In the genomic region with DNA sequence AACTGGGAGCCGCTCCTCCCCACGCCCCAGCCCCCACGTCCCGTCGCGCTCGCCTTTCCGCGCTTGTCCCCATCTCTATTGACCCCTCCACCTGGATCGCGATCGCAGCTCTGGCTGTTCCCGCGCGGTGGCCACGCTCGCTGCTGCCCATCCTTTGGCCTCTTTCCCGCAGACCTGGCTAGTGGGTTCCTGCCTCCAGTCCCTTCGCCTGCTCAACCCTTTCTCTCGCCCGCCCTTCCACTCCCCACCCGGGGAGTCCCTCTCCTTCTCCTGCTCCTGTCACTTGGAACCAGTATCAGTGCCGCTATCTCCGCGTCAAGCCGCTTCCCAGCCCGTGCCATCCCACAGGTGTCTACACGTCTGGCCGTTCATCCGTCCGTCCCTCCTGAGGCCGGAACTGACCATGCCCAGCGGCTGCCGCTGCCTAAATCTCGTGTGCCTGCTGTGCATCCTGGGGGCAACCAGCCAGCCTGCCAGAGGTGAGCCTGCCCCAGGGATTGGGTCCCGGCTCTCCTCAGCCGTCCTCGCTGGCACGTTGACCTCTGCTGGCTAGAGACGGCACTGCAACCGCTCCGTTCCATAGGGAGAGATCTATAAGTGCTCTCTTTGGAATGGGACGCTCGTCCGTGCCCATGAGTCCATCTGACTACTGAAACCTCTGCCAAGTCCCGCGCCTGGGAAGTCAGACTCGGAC, we compare ENCODE assay signal across 8 mouse cellular contexts. TPM values are rescaled to one million over a fixed set of nuclear protein-coding genes. Genes with fewer than 3 reads are reported as not detected.
DNase-seq lines count a peak whose midpoint lies in the region; ATAC-seq lines count a peak whose summit lies in the region.

No protein-coding gene starts in this region.

- H3K9me3 ChIP-seq in heart, embryonic 14.5 days (ENCODE audit: control insufficient read depth, low read length): no peaks in the 10 kb centered on the region
- no peaks in the 10 kb centered on the region for H3K9me3 ChIP-seq in liver, embryonic 12.5 days (replicated peaks)
- H3K9me3 ChIP-seq in stomach, embryonic 14.5 days (ENCODE audit: control insufficient read depth, low read depth, low read length): no peaks in the 10 kb centered on the region

- H3K36me3 ChIP-seq in heart, embryonic 14.5 days (ENCODE audit: control insufficient read depth, insufficient read depth, low read length): no peaks in the 10 kb centered on the region
- no peaks in the 10 kb centered on the region for H3K36me3 ChIP-seq in liver, embryonic 12.5 days
- no peaks in the 10 kb centered on the region for H3K36me3 ChIP-seq in stomach, embryonic 14.5 days (ENCODE audit: control insufficient read depth, insufficient read depth, low read length)

- peak overlapping the region; percentile 61 for H3K9ac ChIP-seq in heart, embryonic 14.5 days (ENCODE audit: low read length)
- H3K9ac ChIP-seq in liver, embryonic 12.5 days: no peak overlapping the region
- H3K9ac ChIP-seq in stomach, embryonic 14.5 days (replicated peaks; ENCODE audit: low read depth, low read length): peak overlapping the region; percentile 40; the same call in 1 of the 2 replicates

- H3K4me3 ChIP-seq in heart, embryonic 14.5 days (ENCODE audit: control insufficient read depth in 1 of 2, insufficient read depth in 1 of 2, low read depth in 1 of 2, low read length in 2 of 2): peak overlapping the region; percentile 44 to 56
- H3K4me3 ChIP-seq in liver, embryonic 12.5 days: peak overlapping the region; percentile 52
- peak overlapping the region; percentile 63 for H3K4me3 ChIP-seq in stomach, embryonic 14.5 days (ENCODE audit: low read depth, low read length)

- WGBS in heart, embryonic 14.5 days: under 1% methylated on average over 48 of the region's 48 CpGs
- WGBS in liver, embryonic 12.5 days (ENCODE audit: insufficient replicate concordance): 2% methylated on average over 48 of the region's 48 CpGs
- under 1% methylated on average over 48 of the region's 48 CpGs for WGBS in stomach, embryonic 14.5 days

- DNase-seq in CD4-positive helper T cell, adult 2 months (ENCODE audit: low read depth, low spot score): peak; percentile 73
- peak; percentile 55 for DNase-seq in brain, embryonic 18.5 days (ENCODE audit: low read depth, low spot score)
- peak; percentile 92 for DNase-seq in kidney, postnatal 10 days
- DNase-seq in natural killer cell, adult 2 months (ENCODE audit: low spot score in 2 of 2): peak; percentile 46 to 64

- peak overlapping the region; percentile 98 for H3K4me2 ChIP-seq in heart, embryonic 14.5 days (ENCODE audit: low read length)
- H3K4me2 ChIP-seq in liver, embryonic 12.5 days: peak overlapping the region; percentile 80
- peak overlapping the region; percentile 100 for H3K4me2 ChIP-seq in stomach, embryonic 14.5 days (replicated peaks; ENCODE audit: low read depth, low read length)

- peak; percentile 75 for ATAC-seq in erythroid progenitor cell, adult 5-6 weeks (replicated peaks; ENCODE audit: low FRiP score, poor library complexity, severe bottlenecking)
- peak; percentile 72; the same call in 1 of the 2 replicates for ATAC-seq in heart, embryonic 14.5 days (ENCODE audit: insufficient number of reproducible peaks, insufficient read depth, low FRiP score, low read depth)
- ATAC-seq in liver, embryonic 12.5 days: peak; percentile 55; the same call in 1 of the 2 replicates
- peak; percentile 79 for ATAC-seq in stomach, embryonic 14.5 days (ENCODE audit: insufficient number of reproducible peaks, insufficient read depth, low FRiP score, low read depth)

- peaks cover 8 to 9% of the 10 kb centered on the region in 2 experiments; a peak in 3 of 4 replicates for H3K4me1 ChIP-seq in heart, embryonic 14.5 days (ENCODE audit: control insufficient read depth in 2 of 2, insufficient read depth in 2 of 2, low read length in 2 of 2)
- peaks cover 19% of the 10 kb centered on the region for H3K4me1 ChIP-seq in liver, embryonic 12.5 days
- peaks cover 5% of the 10 kb centered on the region; the same call in 1 of the 2 replicates for H3K4me1 ChIP-seq in stomach, embryonic 14.5 days (ENCODE audit: control insufficient read depth, insufficient read depth, low read length)

- H3K27me3 ChIP-seq in heart, embryonic 14.5 days (ENCODE audit: control insufficient read depth, insufficient read depth, low read length): peaks cover 56% of the 10 kb centered on the region
- peaks cover 74% of the 10 kb centered on the region for H3K27me3 ChIP-seq in liver, embryonic 12.5 days (replicated peaks)
- peaks cover 22% of the 10 kb centered on the region for H3K27me3 ChIP-seq in stomach, embryonic 14.5 days (ENCODE audit: control insufficient read depth, insufficient read depth, low read length)

- H3K27ac ChIP-seq in heart, embryonic 14.5 days (replicated peaks in 1 of 2; ENCODE audit: control insufficient read depth in 1 of 2, insufficient read depth in 1 of 2, low read depth in 2 of 2, low read length in 2 of 2): no peak overlapping the region
- H3K27ac ChIP-seq in liver, embryonic 12.5 days: no peak overlapping the region
- H3K27ac ChIP-seq in stomach, embryonic 14.5 days (ENCODE audit: low read length): no peak overlapping the region

RNA-seq across cellular contexts. Expression of a gene that starts 1.1 kb away (rescaled TPM):
- not detected in 2 replicates for total RNA-seq in erythroid progenitor cell, adult 5-6 weeks (2015; ENCODE audit: low replicate concordance)
- total RNA-seq in erythroid progenitor cell, adult 5-6 weeks (2017; ENCODE audit: low replicate concordance): not detected in 2 replicates
- polyA plus RNA-seq in heart, embryonic 14.5 days (2014; fragmentation: Nextera tagmentation; extraction: Ambion mirVana): 0.19 and 0.57 TPM in 2 replicates
- polyA plus RNA-seq in liver, embryonic 12.5 days (2016; fragmentation: Nextera tagmentation; extraction: Ambion mirVana): not detected in 2 replicates
- polyA plus RNA-seq in stomach, embryonic 14.5 days (2014; fragmentation: Nextera tagmentation; extraction: Ambion mirVana): 2.8 and 3.9 TPM in 2 replicates

RNA-seq across cellular contexts. Expression of a gene that starts 15.5 kb away (rescaled TPM):
- total RNA-seq in erythroid progenitor cell, adult 5-6 weeks (2015; ENCODE audit: low replicate concordance): 2.2 and 21.8 TPM in 2 replicates
- total RNA-seq in erythroid progenitor cell, adult 5-6 weeks (2017; ENCODE audit: low replicate concordance): 6.5 and 53.0 TPM in 2 replicates
- 33.0 and 34.6 TPM in 2 replicates for polyA plus RNA-seq in heart, embryonic 14.5 days (2014; fragmentation: Nextera tagmentation; extraction: Ambion mirVana)
- 17.4 and 18.9 TPM in 2 replicates for polyA plus RNA-seq in liver, embryonic 12.5 days (2016; fragmentation: Nextera tagmentation; extraction: Ambion mirVana)
- 46.4 and 48.8 TPM in 2 replicates for polyA plus RNA-seq in stomach, embryonic 14.5 days (2014; fragmentation: Nextera tagmentation; extraction: Ambion mirVana)

RNA-seq across cellular contexts. Expression of a gene that starts 29.8 kb away (rescaled TPM):
- not detected in 2 replicates for total RNA-seq in erythroid progenitor cell, adult 5-6 weeks (2015; ENCODE audit: low replicate concordance)
- total RNA-seq in erythroid progenitor cell, adult 5-6 weeks (2017; ENCODE audit: low replicate concordance): 0.53 TPM in 1 of 2 replicates, not detected in the other
- 4.1 and 5.6 TPM in 2 replicates for polyA plus RNA-seq in heart, embryonic 14.5 days (2014; fragmentation: Nextera tagmentation; extraction: Ambion mirVana)
- polyA plus RNA-seq in liver, embryonic 12.5 days (2016; fragmentation: Nextera tagmentation; extraction: Ambion mirVana): 2.4 and 2.9 TPM in 2 replicates
- polyA plus RNA-seq in stomach, embryonic 14.5 days (2014; fragmentation: Nextera tagmentation; extraction: Ambion mirVana): 4.6 and 4.9 TPM in 2 replicates

RNA-seq across cellular contexts. Expression of a gene that starts 45.0 kb away (rescaled TPM):
- total RNA-seq in erythroid progenitor cell, adult 5-6 weeks (2015; ENCODE audit: low replicate concordance): not detected in 2 replicates
- 0.39 TPM in 1 of 2 replicates, not detected in the other for total RNA-seq in erythroid progenitor cell, adult 5-6 weeks (2017; ENCODE audit: low replicate concordance)
- 0.53 and 0.92 TPM in 2 replicates for polyA plus RNA-seq in heart, embryonic 14.5 days (2014; fragmentation: Nextera tagmentation; extraction: Ambion mirVana)
- polyA plus RNA-seq in liver, embryonic 12.5 days (2016; fragmentation: Nextera tagmentation; extraction: Ambion mirVana): 0.12 and 0.14 TPM in 2 replicates
- 0.55 and 0.85 TPM in 2 replicates for polyA plus RNA-seq in stomach, embryonic 14.5 days (2014; fragmentation: Nextera tagmentation; extraction: Ambion mirVana)

RNA-seq across cellular contexts. Expression of a gene that starts 50.5 kb away (rescaled TPM):
- total RNA-seq in erythroid progenitor cell, adult 5-6 weeks (2015; ENCODE audit: low replicate concordance): 46.5 and 53.7 TPM in 2 replicates
- total RNA-seq in erythroid progenitor cell, adult 5-6 weeks (2017; ENCODE audit: low replicate concordance): 15.3 and 22.5 TPM in 2 replicates
- 90.8 and 93.0 TPM in 2 replicates for polyA plus RNA-seq in heart, embryonic 14.5 days (2014; fragmentation: Nextera tagmentation; extraction: Ambion mirVana)
- 43.4 and 45.8 TPM in 2 replicates for polyA plus RNA-seq in liver, embryonic 12.5 days (2016; fragmentation: Nextera tagmentation; extraction: Ambion mirVana)
- 104 and 106 TPM in 2 replicates for polyA plus RNA-seq in stomach, embryonic 14.5 days (2014; fragmentation: Nextera tagmentation; extraction: Ambion mirVana)
